ENCODE assay signal across 25 mouse cellular contexts in genomic region chr7:5092831-5093510, GRCm38 (mm10). TPM values are rescaled to one million over a fixed set of nuclear protein-coding genes. Genes with fewer than 3 reads are reported as not detected.
DNase-seq lines count a peak whose midpoint lies in the region; ATAC-seq and TF ChIP-seq lines count a peak whose summit lies in the region.
"Had no signal": no experiment of that assay in that cellular context is flagged by ENCODE, and none has a peak within 500 bp of the region (broad histone marks: within the 10 kb centered on the region; RNA-seq: fewer than 3 reads in every experiment).

No protein-coding gene starts in this region.

- H3K9me3 ChIP-seq in embryonic facial prominence, embryonic 13.5 days, result no peaks in the 10 kb centered on the region
- 0 out of 2 replicates have a peak, but pooled peaks cover 2% of the 10 kb centered on the region for H3K9me3 ChIP-seq in embryonic facial prominence, embryonic 10.5 days
- no peaks in the 10 kb centered on the region for H3K9me3 ChIP-seq in intestine, postnatal 0 days (ENCODE audit: control insufficient read depth)
- no peaks in the 10 kb centered on the region for H3K9me3 ChIP-seq in intestine, embryonic 16.5 days (ENCODE audit: control insufficient read depth, low read length)
- H3K9me3 ChIP-seq: embryonic facial prominence, embryonic 15.5 days; hindbrain, embryonic 12.5 days had no signal

- no peak for DNase-seq in embryonic facial prominence, embryonic 10.5 days (ENCODE audit: low spot score)
- DNase-seq in left cerebral cortex, adult 18-20 months (ENCODE audit: low spot score in 2 of 2), result peak; percentile 45 to 60
- no peak for DNase-seq in left cerebral cortex, adult 11 months (ENCODE audit: low spot score)
- DNase-seq in brain, adult 2 months (ENCODE audit: low read depth, low spot score), result peak; percentile 53
- DNase-seq in spleen, adult 18-20 months, result no peak
- DNase-seq: adrenal gland, adult 2 months; cerebellum, adult 11 months; gastrocnemius, postnatal 36 days; lung, embryonic 14.5 days; midbrain, embryonic 14.5 days; retina, postnatal 1 day; thymus, postnatal 25 days had no signal

- peaks cover 83% of the 10 kb centered on the region for H3K36me3 ChIP-seq in embryonic facial prominence, embryonic 13.5 days
- H3K36me3 ChIP-seq in embryonic facial prominence, embryonic 10.5 days (replicated peaks), result peaks cover 97% of the 10 kb centered on the region
- peaks cover 80% of the 10 kb centered on the region for H3K36me3 ChIP-seq in intestine, postnatal 0 days (ENCODE audit: control insufficient read depth, insufficient read depth)
- peaks cover 34% of the 10 kb centered on the region for H3K36me3 ChIP-seq in intestine, embryonic 16.5 days (ENCODE audit: control insufficient read depth, insufficient read depth, low read length)

- ATAC-seq in embryonic facial prominence, embryonic 13.5 days (ENCODE audit: insufficient number of reproducible peaks, insufficient read depth, low FRiP score, low TSS enrichment, low read depth), result no peak
- no peak for ATAC-seq in intestine, postnatal 0 days
- ATAC-seq in intestine, embryonic 16.5 days, result no peak

- no peak overlapping the region for H3K27ac ChIP-seq in embryonic facial prominence, embryonic 13.5 days
- no peak overlapping the region for H3K27ac ChIP-seq in embryonic facial prominence, embryonic 10.5 days (replicated peaks)
- H3K27ac ChIP-seq in intestine, postnatal 0 days (ENCODE audit: low read depth, low read length), result peak overlapping the region; percentile 41
- H3K27ac ChIP-seq in intestine, embryonic 16.5 days (ENCODE audit: low read length), result no peak overlapping the region
- H3K27ac ChIP-seq: embryonic facial prominence, embryonic 15.5 days; forebrain, embryonic 10.5 days; hindbrain, embryonic 12.5 days had no signal

- H3K27me3 ChIP-seq in embryonic facial prominence, embryonic 13.5 days, result no peaks in the 10 kb centered on the region
- no peaks in the 10 kb centered on the region for H3K27me3 ChIP-seq in embryonic facial prominence, embryonic 10.5 days (replicated peaks; ENCODE audit: low read depth, poor library complexity, severe bottlenecking)
- H3K27me3 ChIP-seq in intestine, postnatal 0 days (replicated peaks; ENCODE audit: control insufficient read depth, insufficient read depth, low read length), result no peaks in the 10 kb centered on the region
- no peaks in the 10 kb centered on the region for H3K27me3 ChIP-seq in intestine, embryonic 16.5 days (replicated peaks; ENCODE audit: control insufficient read depth, insufficient read depth, low read length)
- H3K27me3 ChIP-seq: embryonic facial prominence, embryonic 15.5 days; hindbrain, embryonic 12.5 days had no signal

- no peak overlapping the region for H3K4me3 ChIP-seq in embryonic facial prominence, embryonic 13.5 days
- no peak overlapping the region for H3K4me3 ChIP-seq in embryonic facial prominence, embryonic 10.5 days
- no peak overlapping the region for H3K4me3 ChIP-seq in intestine, postnatal 0 days (ENCODE audit: low read depth, low read length)
- no peak overlapping the region for H3K4me3 ChIP-seq in intestine, embryonic 16.5 days (ENCODE audit: low read length)
- H3K4me3 ChIP-seq: embryonic facial prominence, embryonic 15.5 days; forebrain, embryonic 10.5 days; hindbrain, embryonic 12.5 days had no signal

- 0 out of 2 replicates have a peak overlapping the region, but pooled peaks have one; percentile 21 for H3K9ac ChIP-seq in embryonic facial prominence, embryonic 13.5 days
- no peak overlapping the region for H3K9ac ChIP-seq in intestine, postnatal 0 days (ENCODE audit: low read depth, low read length)
- no peak overlapping the region for H3K9ac ChIP-seq in intestine, embryonic 16.5 days (ENCODE audit: low read depth, low read length)
- H3K9ac ChIP-seq: embryonic facial prominence, embryonic 15.5 days; hindbrain, embryonic 12.5 days; lung, embryonic 14.5 days had no signal

- no peak overlapping the region for H3K4me2 ChIP-seq in embryonic facial prominence, embryonic 13.5 days
- H3K4me2 ChIP-seq in intestine, postnatal 0 days (replicated peaks; ENCODE audit: low read depth), result no peak overlapping the region
- no peak overlapping the region for H3K4me2 ChIP-seq in intestine, embryonic 16.5 days (ENCODE audit: low read depth, low read length)
- H3K4me2 ChIP-seq: embryonic facial prominence, embryonic 15.5 days; hindbrain, embryonic 12.5 days; lung, embryonic 14.5 days had no signal

- no peak for TF ChIP-seq CTCF in intestine, postnatal 0 days (IDR thresholded peaks at IDR 0.05; ENCODE audit: low read depth)

- no peaks in the 10 kb centered on the region for H3K4me1 ChIP-seq in embryonic facial prominence, embryonic 13.5 days
- H3K4me1 ChIP-seq in embryonic facial prominence, embryonic 10.5 days, result no peaks in the 10 kb centered on the region
- peaks cover 9% of the 10 kb centered on the region; the same call in 1 of the 2 replicates for H3K4me1 ChIP-seq in intestine, postnatal 0 days (replicated peaks; ENCODE audit: control insufficient read depth, insufficient read depth, low read length)
- peaks cover 7% of the 10 kb centered on the region for H3K4me1 ChIP-seq in intestine, embryonic 16.5 days (ENCODE audit: control insufficient read depth, insufficient read depth, low read length)
- H3K4me1 ChIP-seq: embryonic facial prominence, embryonic 15.5 days; forebrain, embryonic 10.5 days; hindbrain, embryonic 12.5 days had no signal

- WGBS in embryonic facial prominence, embryonic 13.5 days, result 80% methylated on average over 21 of the region's 21 CpGs
- 85% methylated on average over 21 of the region's 21 CpGs for WGBS in embryonic facial prominence, embryonic 10.5 days
- 83% methylated on average over 19 of the region's 21 CpGs for WGBS in intestine, postnatal 0 days
- 78% methylated on average over 21 of the region's 21 CpGs for WGBS in intestine, embryonic 16.5 days

RNA-seq across cellular contexts. Expression of gene Epn1, which starts 12.9 kb away (rescaled TPM):
- 63.8 and 70.5 TPM in 2 replicates for polyA plus RNA-seq in embryonic facial prominence, embryonic 13.5 days (2015; fragmentation: Nextera tagmentation; extraction: Ambion mirVana)
- 56.7 and 58.8 TPM in 2 replicates for polyA plus RNA-seq in embryonic facial prominence, embryonic 10.5 days (2016; fragmentation: Nextera tagmentation; extraction: Ambion mirVana)
- polyA plus RNA-seq in intestine, postnatal 0 days (2015; fragmentation: Nextera tagmentation; extraction: Ambion mirVana), result 98.0 and 106 TPM in 2 replicates
- 75.0 and 87.4 TPM in 2 replicates for polyA plus RNA-seq in intestine, embryonic 16.5 days (2015; fragmentation: Nextera tagmentation; extraction: Ambion mirVana)
- 100 to 1,000 TPM; 482 to 504 TPM for total RNA-seq in left cerebral cortex, adult 18-20 months (2021)

RNA-seq across cellular contexts. Expression of gene Rfpl4, which starts 23.8 kb away (rescaled TPM):
- not detected in 2 replicates for polyA plus RNA-seq in embryonic facial prominence, embryonic 13.5 days (2015; fragmentation: Nextera tagmentation; extraction: Ambion mirVana)
- not detected in 2 replicates for polyA plus RNA-seq in embryonic facial prominence, embryonic 10.5 days (2016; fragmentation: Nextera tagmentation; extraction: Ambion mirVana)
- polyA plus RNA-seq in intestine, postnatal 0 days (2015; fragmentation: Nextera tagmentation; extraction: Ambion mirVana), result not detected in 2 replicates
- polyA plus RNA-seq in intestine, embryonic 16.5 days (2015; fragmentation: Nextera tagmentation; extraction: Ambion mirVana), result not detected in 2 replicates
- not detected for total RNA-seq in left cerebral cortex, adult 18-20 months (2021)
- total RNA-seq: gastrocnemius, postnatal 36 days; left cerebral cortex, postnatal 25 days; liver, adult 2 months had no signal
- polyA plus RNA-seq: adrenal gland, adult 2 months; brain, embryonic 14.5 days; embryonic facial prominence, embryonic 15.5 days; forebrain, embryonic 10.5 days; heart, embryonic 14.5 days; hindbrain, embryonic 12.5 days; intestine, embryonic 14.5 days; large intestine, adult 2 months; liver, adult 2 months; lung, embryonic 14.5 days; midbrain, embryonic 14.5 days; stomach, embryonic 16.5 days had no signal

RNA-seq across cellular contexts. Expression of gene U2af2, which starts 31.0 kb away (rescaled TPM):
- polyA plus RNA-seq in embryonic facial prominence, embryonic 13.5 days (2015; fragmentation: Nextera tagmentation; extraction: Ambion mirVana), result 137 and 155 TPM in 2 replicates
- 182 and 189 TPM in 2 replicates for polyA plus RNA-seq in embryonic facial prominence, embryonic 10.5 days (2016; fragmentation: Nextera tagmentation; extraction: Ambion mirVana)
- polyA plus RNA-seq in intestine, postnatal 0 days (2015; fragmentation: Nextera tagmentation; extraction: Ambion mirVana), result 48.3 and 51.4 TPM in 2 replicates
- 107 and 112 TPM in 2 replicates for polyA plus RNA-seq in intestine, embryonic 16.5 days (2015; fragmentation: Nextera tagmentation; extraction: Ambion mirVana)
- 100 to 1,000 TPM; 176 to 181 TPM for total RNA-seq in left cerebral cortex, adult 18-20 months (2021)

RNA-seq across cellular contexts. Expression of gene Rasl2-9, which starts 32.8 kb away (rescaled TPM):
- polyA plus RNA-seq in embryonic facial prominence, embryonic 13.5 days (2015; fragmentation: Nextera tagmentation; extraction: Ambion mirVana), result 0.35 and 0.80 TPM in 2 replicates
- 0.20 TPM in 2 replicates for polyA plus RNA-seq in embryonic facial prominence, embryonic 10.5 days (2016; fragmentation: Nextera tagmentation; extraction: Ambion mirVana)
- 1.6 and 2.3 TPM in 2 replicates for polyA plus RNA-seq in intestine, postnatal 0 days (2015; fragmentation: Nextera tagmentation; extraction: Ambion mirVana)
- polyA plus RNA-seq in intestine, embryonic 16.5 days (2015; fragmentation: Nextera tagmentation; extraction: Ambion mirVana), result 0.67 and 0.80 TPM in 2 replicates
- under 1 TPM; 0.49 to 0.68 TPM for total RNA-seq in left cerebral cortex, adult 18-20 months (2021)
- total RNA-seq: left cerebral cortex, postnatal 25 days had no signal

RNA-seq across cellular contexts. Expression of gene Zfp580, which starts 41.6 kb away (rescaled TPM):
- polyA plus RNA-seq in embryonic facial prominence, embryonic 13.5 days (2015; fragmentation: Nextera tagmentation; extraction: Ambion mirVana), result 44.7 and 45.9 TPM in 2 replicates
- 29.8 and 33.9 TPM in 2 replicates for polyA plus RNA-seq in embryonic facial prominence, embryonic 10.5 days (2016; fragmentation: Nextera tagmentation; extraction: Ambion mirVana)
- 15.8 and 16.9 TPM in 2 replicates for polyA plus RNA-seq in intestine, postnatal 0 days (2015; fragmentation: Nextera tagmentation; extraction: Ambion mirVana)
- 18.2 and 20.2 TPM in 2 replicates for polyA plus RNA-seq in intestine, embryonic 16.5 days (2015; fragmentation: Nextera tagmentation; extraction: Ambion mirVana)
- total RNA-seq in left cerebral cortex, adult 18-20 months (2021), result 10 to 100 TPM; 27.8 to 31.0 TPM

Comparison
In these comparisons a context has a peak if more than half of its experiments do, and no peak if none do; other contexts are left out.
1. DNase-seq: peak in left cerebral cortex, adult 18-20 months (2 of 2) and brain, adult 2 months (single experiment); none in embryonic facial prominence, embryonic 10.5 days (single experiment), left cerebral cortex, adult 11 months (single experiment) and spleen, adult 18-20 months (0 of 2).